Mouse (Mus musculus): ENCODE measurements at regions not wholly inside any gene's neighbourhood (a gene's known extent, or its start where the extent isn't known, plus 50 kb on each side); places are given as distances from the start of the nearest gene placed in this dataset.

GRCm38 (mm10) chr10:120552341-120553096 lies 76.2 kb upstream of the Hmga2 start:
- DNase-seq, result peak; percentile 55 to 60

- peak; percentile 13 to 46 for DNase-seq
Measured at GRCm38 (mm10) chr10:120551851-120552281, 75.6 kb upstream of the Hmga2 start.

GRCm38 (mm10) chr10:120547164-120547563 lies 70.9 kb upstream of the Hmga2 start:
- DNase-seq, result no peak

- no peak for DNase-seq
Measured at GRCm38 (mm10) chr10:120541618-120542017, 65.3 kb upstream of the Hmga2 start.

- DNase-seq, result no peak
Measured at GRCm38 (mm10) chr10:120538561-120538960, 62.3 kb upstream of the Hmga2 start.

GRCm38 (mm10) chr10:120528406-120528805 lies 52.1 kb upstream of the Hmga2 start:
- no peak for DNase-seq

GRCm38 (mm10) chr10:120527951-120528350 lies 51.7 kb upstream of the Hmga2 start:
- DNase-seq, result no peak

GRCm38 (mm10) chr10:120526991-120527390 lies 50.7 kb upstream of the Hmga2 start:
- no peak for DNase-seq
